Mouse (Mus musculus): ENCODE data around the gene Tmigd1. TPM values are rescaled to one million over a fixed set of nuclear protein-coding genes. Genes with fewer than 3 reads are reported as not detected.
"Not testable (repeated sequence)": the region's sequence is repeated elsewhere in the genome, so short reads cannot be mapped to it uniquely, and the experiment has no call there.

The Tmigd1 gene
- polyA plus RNA-seq, 1 experiment from 2014 or later: not detected

DNA sequence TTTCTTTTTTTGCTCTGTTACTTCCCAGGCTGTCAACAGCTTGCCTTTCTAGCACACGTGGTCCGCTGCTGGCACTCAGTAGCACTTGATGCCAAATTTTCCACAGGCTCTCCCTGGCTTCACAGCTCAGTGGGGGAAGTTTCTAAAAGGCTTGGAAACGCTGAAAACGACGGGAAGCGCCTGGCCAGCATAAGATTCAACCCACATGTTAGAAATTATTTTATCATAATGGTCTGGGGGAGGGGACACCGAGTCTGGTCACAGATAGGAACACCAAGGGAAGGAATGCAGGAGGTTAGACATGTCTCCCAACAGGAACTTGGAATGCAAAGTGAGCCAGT is 10.1 kb downstream of the Tmigd1 start:
- H3K9ac ChIP-seq (replicated peaks; ENCODE audit: low read depth, low read length): no peak overlapping the region
- H3K4me1 ChIP-seq (ENCODE audit: control insufficient read depth, insufficient read depth, low read length): peaks cover 8% of the 10 kb centered on the region
- no peaks in the 10 kb centered on the region for H3K36me3 ChIP-seq (ENCODE audit: control insufficient read depth, insufficient read depth, low read length)
- H3K4me2 ChIP-seq (ENCODE audit: low read depth, low read length): no peak overlapping the region
- no peaks in the 10 kb centered on the region for H3K27me3 ChIP-seq (ENCODE audit: control insufficient read depth, insufficient read depth, low read length)
- H3K9me3 ChIP-seq (ENCODE audit: control insufficient read depth, low read length): no peaks in the 10 kb centered on the region
- ATAC-seq (ENCODE audit: low read depth): no peak
- H3K4me3 ChIP-seq (ENCODE audit: low read depth, low read length): no peak overlapping the region
- 50% methylated on average over 7 of the region's 7 CpGs for WGBS
- no peak overlapping the region for H3K27ac ChIP-seq (ENCODE audit: low read depth, low read length)

DNA sequence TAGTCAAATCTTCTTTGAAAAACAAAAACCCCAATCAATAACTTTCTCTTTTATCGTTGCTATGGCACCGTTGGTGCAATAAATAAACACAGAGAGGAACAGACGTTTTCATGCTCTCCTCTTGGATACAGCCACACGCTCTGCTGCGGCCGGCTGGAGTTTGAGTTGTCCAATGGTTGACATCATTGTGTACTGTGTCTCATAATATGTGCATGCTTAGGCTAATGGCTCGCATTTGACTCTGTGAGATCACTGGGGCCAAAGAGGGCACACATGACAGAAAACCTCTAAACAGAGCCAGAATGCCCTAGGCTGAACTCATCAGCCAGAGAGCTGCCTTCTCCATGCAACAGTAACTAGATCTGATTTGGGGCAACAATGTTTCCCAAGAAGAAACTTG is 12.4 kb downstream of the Tmigd1 start:
- 61% methylated on average over 7 of the region's 7 CpGs for WGBS
- ATAC-seq (ENCODE audit: low read depth): no peak
- no peaks in the 10 kb centered on the region for H3K27me3 ChIP-seq (ENCODE audit: control insufficient read depth, insufficient read depth, low read length)
- H3K36me3 ChIP-seq (ENCODE audit: control insufficient read depth, insufficient read depth, low read length): no peaks in the 10 kb centered on the region
- H3K9me3 ChIP-seq (ENCODE audit: control insufficient read depth, low read length): no peaks in the 10 kb centered on the region
- no peak overlapping the region for H3K9ac ChIP-seq (replicated peaks; ENCODE audit: low read depth, low read length)
- no peak overlapping the region for H3K27ac ChIP-seq (ENCODE audit: low read depth, low read length)
- H3K4me1 ChIP-seq (ENCODE audit: control insufficient read depth, insufficient read depth, low read length): peaks cover 10% of the 10 kb centered on the region
- no peak overlapping the region for H3K4me3 ChIP-seq (ENCODE audit: low read depth, low read length)
- no peak overlapping the region for H3K4me2 ChIP-seq (ENCODE audit: low read depth, low read length)

DNA sequence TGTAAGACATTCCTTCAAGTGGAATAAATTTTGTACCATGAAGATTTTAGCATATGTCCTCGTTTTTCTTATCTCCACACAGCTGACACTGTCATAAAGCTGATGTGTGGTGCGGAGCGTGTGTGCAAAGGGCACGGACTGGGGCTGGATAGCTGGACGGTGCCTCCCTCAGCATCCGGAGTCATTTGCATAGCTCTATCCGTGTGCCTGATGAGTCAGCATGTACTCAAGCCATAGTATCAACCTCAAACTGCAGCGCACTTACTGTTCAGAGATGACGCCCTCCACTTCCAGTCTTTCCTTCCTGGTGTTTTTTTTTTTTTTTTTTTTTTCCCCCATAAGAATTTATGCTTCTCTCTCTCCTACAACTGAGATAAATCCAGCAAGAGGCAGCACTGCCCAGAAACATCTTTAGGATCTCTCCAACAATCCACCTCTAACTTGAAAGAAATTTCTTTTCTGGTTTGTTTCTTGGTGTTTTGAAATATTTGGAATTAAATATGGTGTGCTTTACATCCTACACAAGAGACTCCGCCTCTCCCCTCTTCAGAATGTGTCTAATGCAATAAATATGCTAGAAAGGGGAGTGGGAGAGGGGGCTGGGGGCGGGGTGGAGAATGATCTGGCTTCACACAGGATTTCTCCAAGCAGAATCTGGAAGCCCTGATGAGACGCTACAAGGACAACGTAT is 14.7 kb downstream of the Tmigd1 start:
- Histone ChIP-seq H3K9ac (replicated peaks; ENCODE audit: low read depth, low read length) (no peak overlapping the region), H3K9me3 (ENCODE audit: control insufficient read depth, low read length) (no peaks in the 10 kb centered on the region), H3K27me3 (ENCODE audit: control insufficient read depth, insufficient read depth, low read length) (no peaks in the 10 kb centered on the region), H3K27ac (ENCODE audit: low read depth, low read length) (no peak overlapping the region), H3K36me3 (ENCODE audit: control insufficient read depth, insufficient read depth, low read length) (no peaks in the 10 kb centered on the region), H3K4me2 (ENCODE audit: low read depth, low read length) (peak overlapping the region; percentile 20; the same call in 1 of the 2 replicates), H3K4me3 (ENCODE audit: low read depth, low read length) (no peak overlapping the region), H3K4me1 (ENCODE audit: control insufficient read depth, insufficient read depth, low read length) (peaks cover 10% of the 10 kb centered on the region)
- no peak for ATAC-seq (ENCODE audit: low read depth)
- WGBS: 30% methylated on average over 13 of the region's 13 CpGs

DNA sequence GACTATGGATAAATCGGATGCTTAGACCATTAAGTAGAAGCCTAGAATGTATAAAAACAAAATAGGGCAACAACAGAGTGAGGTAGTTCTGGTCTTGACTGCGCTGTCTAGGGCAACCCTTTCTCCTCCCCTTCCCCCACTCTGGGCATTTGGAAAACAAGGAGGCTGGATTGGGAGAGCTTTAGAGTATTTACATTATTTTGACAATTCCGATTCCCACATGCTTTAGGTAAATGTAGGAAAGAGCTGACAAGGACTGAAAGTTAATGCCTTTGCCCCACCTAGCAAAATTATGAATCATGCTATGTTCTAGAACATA is 15.2 kb downstream of the Tmigd1 start:
- H3K27me3 ChIP-seq (ENCODE audit: control insufficient read depth, insufficient read depth, low read length): no peaks in the 10 kb centered on the region
- no peaks in the 10 kb centered on the region for H3K9me3 ChIP-seq (ENCODE audit: control insufficient read depth, low read length)
- no peaks in the 10 kb centered on the region for H3K36me3 ChIP-seq (ENCODE audit: control insufficient read depth, insufficient read depth, low read length)
- no peak overlapping the region for H3K4me3 ChIP-seq (ENCODE audit: low read depth, low read length)
- WGBS: 48% methylated on average over 3 of the region's 3 CpGs
- no peak overlapping the region for H3K27ac ChIP-seq (ENCODE audit: low read depth, low read length)
- H3K4me1 ChIP-seq (ENCODE audit: control insufficient read depth, insufficient read depth, low read length): peaks cover 7% of the 10 kb centered on the region
- H3K4me2 ChIP-seq (ENCODE audit: low read depth, low read length): peak overlapping the region; percentile 20; the same call in 1 of the 2 replicates
- H3K9ac ChIP-seq (replicated peaks; ENCODE audit: low read depth, low read length): no peak overlapping the region
- ATAC-seq (ENCODE audit: low read depth): no peak

DNA sequence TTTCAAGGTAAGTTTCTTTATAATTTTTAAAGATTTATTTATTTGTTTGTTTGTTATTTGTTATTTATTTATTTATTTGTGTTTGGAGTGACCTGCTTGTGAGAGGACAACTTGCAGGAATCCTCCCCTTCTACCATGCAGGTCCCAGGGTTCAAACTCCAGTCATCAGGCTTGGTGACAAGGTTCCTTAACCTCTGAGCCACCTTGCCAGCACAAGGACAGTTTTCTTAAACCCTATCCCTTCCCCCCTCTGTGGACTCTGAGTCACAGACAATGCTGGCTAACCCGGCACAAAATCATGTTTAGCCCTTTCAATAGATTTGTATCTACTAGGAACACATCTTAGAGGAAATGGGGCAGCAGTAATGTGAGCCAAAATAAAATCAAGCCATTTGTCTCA is 18.6 kb downstream of the Tmigd1 start:
- H3K27me3 ChIP-seq (ENCODE audit: control insufficient read depth, insufficient read depth, low read length): no peaks in the 10 kb centered on the region
- H3K9me3 ChIP-seq (ENCODE audit: control insufficient read depth, low read length): no peaks in the 10 kb centered on the region
- 52% methylated on average over 1 of the region's 1 CpGs for WGBS
- no peak overlapping the region for H3K4me3 ChIP-seq (ENCODE audit: low read depth, low read length)
- H3K36me3 ChIP-seq (ENCODE audit: control insufficient read depth, insufficient read depth, low read length): no peaks in the 10 kb centered on the region
- peaks cover 4% of the 10 kb centered on the region for H3K4me1 ChIP-seq (ENCODE audit: control insufficient read depth, insufficient read depth, low read length)
- no peak overlapping the region for H3K4me2 ChIP-seq (ENCODE audit: low read depth, low read length)
- no peak for ATAC-seq (ENCODE audit: low read depth)
- H3K9ac ChIP-seq (replicated peaks; ENCODE audit: low read depth, low read length): no peak overlapping the region
- H3K27ac ChIP-seq (ENCODE audit: low read depth, low read length): no peak overlapping the region

DNA sequence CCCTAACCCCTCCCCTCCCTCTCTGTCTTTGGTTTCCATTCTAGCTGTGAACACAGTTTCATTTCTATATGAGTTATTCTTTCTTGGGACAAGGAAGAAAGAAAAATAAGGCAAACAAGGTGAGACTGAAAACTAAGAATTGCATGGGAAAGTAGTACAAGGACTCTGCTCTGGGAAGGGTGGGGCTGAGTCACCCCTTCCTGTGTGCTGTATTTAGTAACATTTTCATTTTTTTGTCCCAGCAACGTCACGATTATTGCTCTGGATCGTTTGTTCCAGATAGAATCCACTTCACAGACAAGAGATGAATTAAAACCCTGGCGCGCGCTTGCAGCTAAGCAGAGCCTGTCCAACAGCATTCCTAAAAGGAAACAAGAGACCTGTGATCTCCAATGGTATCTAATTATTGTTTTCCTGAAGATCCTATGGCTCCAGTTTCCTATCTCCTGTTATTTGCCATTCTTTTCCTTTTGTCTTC is 22.8 kb downstream of the Tmigd1 start, which contains the start of gene Blmh:
Blmh (plus strand) TSS at position 51 of the 478 bp plus-strand sequence.
- no peak for ATAC-seq (ENCODE audit: low read depth)
- WGBS: 89% methylated on average over 6 of the region's 6 CpGs
- no peaks in the 10 kb centered on the region for H3K27me3 ChIP-seq (ENCODE audit: control insufficient read depth, insufficient read depth, low read length)

DNA sequence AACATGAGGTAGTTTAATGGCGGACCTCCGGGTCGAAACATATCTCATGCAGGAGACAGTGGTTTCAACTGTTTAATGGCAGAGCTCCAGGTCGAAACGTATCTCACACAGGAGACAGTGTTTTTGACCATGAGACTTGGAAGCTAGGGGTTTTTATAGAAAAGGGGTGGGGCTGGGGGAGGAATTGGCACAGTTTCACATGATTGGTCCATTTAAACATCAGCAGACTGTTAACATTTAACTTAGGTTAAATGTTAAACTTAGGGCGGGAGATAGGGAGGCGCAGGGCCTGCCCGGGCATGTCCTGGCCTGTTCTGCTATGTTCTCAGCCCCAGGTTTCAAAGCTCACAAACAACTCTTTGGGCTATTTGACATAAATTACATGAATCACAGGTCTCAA is 26.6 kb downstream of the Tmigd1 start:
- H3K9me3 ChIP-seq (ENCODE audit: control insufficient read depth, low read length); H3K27ac ChIP-seq (ENCODE audit: low read depth, low read length); ATAC-seq (ENCODE audit: low read depth); H3K4me1 ChIP-seq (ENCODE audit: control insufficient read depth, insufficient read depth, low read length); H3K27me3 ChIP-seq (ENCODE audit: control insufficient read depth, insufficient read depth, low read length); H3K4me3 ChIP-seq (ENCODE audit: low read depth, low read length); H3K4me2 ChIP-seq (ENCODE audit: low read depth, low read length); H3K36me3 ChIP-seq (ENCODE audit: control insufficient read depth, insufficient read depth, low read length); H3K9ac ChIP-seq (replicated peaks; ENCODE audit: low read depth, low read length): not testable (repeated sequence)
- 92% methylated on average over 8 of the region's 8 CpGs for WGBS

More for the DNA sequence above, 22.8 kb downstream of the Tmigd1 start, which contains the start of gene Blmh:
- no peak within 1 kb of the TSS for H3K27ac ChIP-seq (ENCODE audit: low read depth, low read length)
- H3K4me1 ChIP-seq (ENCODE audit: control insufficient read depth, insufficient read depth, low read length): no peaks in the 10 kb centered on the region
- H3K9ac ChIP-seq (replicated peaks; ENCODE audit: low read depth, low read length): no peak within 1 kb of the TSS
- no peaks in the 10 kb centered on the region for H3K36me3 ChIP-seq (ENCODE audit: control insufficient read depth, insufficient read depth, low read length)
- H3K4me3 ChIP-seq (ENCODE audit: low read depth, low read length): no peak within 1 kb of the TSS
- H3K4me2 ChIP-seq (ENCODE audit: low read depth, low read length): no peak within 1 kb of the TSS
- H3K9me3 ChIP-seq (ENCODE audit: control insufficient read depth, low read length): no peaks in the 10 kb centered on the region

DNA sequence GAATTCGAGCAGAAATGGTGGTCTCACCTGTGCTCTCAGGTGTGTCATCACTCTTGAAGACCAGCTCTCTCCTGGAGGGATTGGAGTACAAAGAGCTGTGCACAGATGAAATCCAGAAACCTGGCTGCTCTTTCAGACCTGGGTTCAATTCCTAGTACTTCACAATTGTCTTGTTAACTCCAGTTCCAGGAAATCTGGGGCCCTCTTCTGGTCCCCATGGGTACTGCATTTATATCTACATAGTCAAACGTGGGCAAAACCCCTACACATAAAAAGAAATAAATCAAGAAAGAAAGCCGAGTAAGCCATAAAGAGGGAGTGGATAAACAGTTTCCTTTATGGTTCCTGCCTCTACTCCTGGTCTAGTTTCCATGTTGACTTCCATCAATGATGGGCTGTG is 31.2 kb downstream of the Tmigd1 start:
- H3K4me1 ChIP-seq (ENCODE audit: control insufficient read depth, insufficient read depth, low read length): no peaks in the 10 kb centered on the region
- H3K27me3 ChIP-seq (ENCODE audit: control insufficient read depth, insufficient read depth, low read length): no peaks in the 10 kb centered on the region
- no peaks in the 10 kb centered on the region for H3K9me3 ChIP-seq (ENCODE audit: control insufficient read depth, low read length)
- H3K27ac ChIP-seq (ENCODE audit: low read depth, low read length): no peak overlapping the region
- no peak for ATAC-seq (ENCODE audit: low read depth)
- no peak overlapping the region for H3K4me2 ChIP-seq (ENCODE audit: low read depth, low read length)
- H3K36me3 ChIP-seq (ENCODE audit: control insufficient read depth, insufficient read depth, low read length): no peaks in the 10 kb centered on the region
- no peak overlapping the region for H3K9ac ChIP-seq (replicated peaks; ENCODE audit: low read depth, low read length)
- H3K4me3 ChIP-seq (ENCODE audit: low read depth, low read length): no peak overlapping the region
- WGBS: 63% methylated on average over 3 of the region's 3 CpGs

DNA sequence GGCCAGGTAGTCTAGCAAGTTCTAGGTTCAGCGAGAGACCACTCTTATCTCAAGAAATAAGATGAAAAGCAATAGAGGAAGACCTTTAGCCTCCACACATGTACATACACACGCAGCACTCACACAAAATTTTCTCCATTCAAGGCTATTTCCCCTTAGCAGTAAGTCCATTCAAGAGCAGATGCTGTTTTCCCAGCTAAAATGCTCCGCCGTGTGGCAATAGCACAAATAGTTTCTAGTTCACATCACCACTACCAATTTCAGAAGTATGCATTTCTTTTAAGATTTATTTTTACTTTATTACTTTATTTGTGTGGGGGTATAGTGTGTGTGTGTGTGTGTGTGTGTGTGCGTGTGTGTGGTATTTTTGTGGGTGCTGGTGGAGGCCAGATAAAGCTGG is 34.6 kb downstream of the Tmigd1 start:
- Histone ChIP-seq H3K27ac (ENCODE audit: low read depth, low read length) (no peak overlapping the region), H3K36me3 (ENCODE audit: control insufficient read depth, insufficient read depth, low read length) (no peaks in the 10 kb centered on the region), H3K9me3 (ENCODE audit: control insufficient read depth, low read length) (no peaks in the 10 kb centered on the region), H3K4me2 (ENCODE audit: low read depth, low read length) (no peak overlapping the region), H3K9ac (replicated peaks; ENCODE audit: low read depth, low read length) (no peak overlapping the region), H3K4me3 (ENCODE audit: low read depth, low read length) (no peak overlapping the region), H3K27me3 (ENCODE audit: control insufficient read depth, insufficient read depth, low read length) (no peaks in the 10 kb centered on the region), H3K4me1 (ENCODE audit: control insufficient read depth, insufficient read depth, low read length) (no peaks in the 10 kb centered on the region)
- ATAC-seq (ENCODE audit: low read depth): no peak
- 79% methylated on average over 5 of the region's 5 CpGs for WGBS

All from neural tube, embryonic 14.5 days (tissue).